Mouse (Mus musculus): ENCODE measurements around the gene Aldh3a2.

- TF ChIP-seq ZNF384 (IDR thresholded peaks at IDR 0.05; ENCODE audit: low read depth, low read length) (no peak), ZC3H11A (IDR thresholded peaks at IDR 0.05; ENCODE audit: borderline replicate concordance, low read depth, low read length) (no peak), CHD2 (IDR thresholded peaks at IDR 0.05; ENCODE audit: low read depth, low read length) (no peak), MAFK (IDR thresholded peaks at IDR 0.05; ENCODE audit: insufficient read depth, low read depth, low read length) (no peak)
These were observed 64.5 kb downstream of the Aldh3a2 start for GRCm38 (mm10) chr11:61202810-61203209.
